Mouse (Mus musculus): ENCODE results near the gene Cyb5d1. TPM values are rescaled to one million over a fixed set of nuclear protein-coding genes. Genes with fewer than 3 reads are reported as not detected.

Cyb5d1 gene
- polyA plus RNA-seq, 1 experiment = 7.4 TPM

DNA sequence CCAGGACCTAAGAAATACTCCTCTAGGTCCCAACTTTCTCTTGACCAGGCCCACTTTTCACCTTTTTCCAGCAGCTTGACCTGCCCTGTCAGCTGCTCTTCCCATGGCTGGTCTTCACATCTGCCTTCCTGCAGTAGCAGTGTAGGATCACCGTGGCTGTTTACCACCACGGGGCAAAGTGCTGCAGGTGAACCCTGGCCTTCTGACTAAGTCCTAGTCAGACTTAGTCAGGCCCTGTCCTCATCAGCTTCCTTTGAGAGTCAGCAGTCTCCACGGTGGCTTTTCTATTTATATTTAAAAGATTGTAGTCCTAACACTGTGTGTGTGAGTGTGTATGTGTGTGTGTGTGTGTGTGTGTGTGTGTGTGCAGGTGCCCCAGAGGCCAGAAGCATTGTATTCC, 17.7 kb downstream of the Cyb5d1 start:
- TF ChIP-seq GATA1 (IDR thresholded peaks at IDR 0.05; ENCODE audit: low read length) = no peak

GRCm38 (mm10) chr11:69375646-69376045, 19.8 kb downstream of the Cyb5d1 start:
- no peak for TF ChIP-seq GATA1 (IDR thresholded peaks at IDR 0.05; ENCODE audit: low read length)

- no peak for TF ChIP-seq GATA1 (IDR thresholded peaks at IDR 0.05; ENCODE audit: low read length)
Measured at GRCm38 (mm10) chr11:69373223-69373965, 22.0 kb downstream of the Cyb5d1 start.

DNA sequence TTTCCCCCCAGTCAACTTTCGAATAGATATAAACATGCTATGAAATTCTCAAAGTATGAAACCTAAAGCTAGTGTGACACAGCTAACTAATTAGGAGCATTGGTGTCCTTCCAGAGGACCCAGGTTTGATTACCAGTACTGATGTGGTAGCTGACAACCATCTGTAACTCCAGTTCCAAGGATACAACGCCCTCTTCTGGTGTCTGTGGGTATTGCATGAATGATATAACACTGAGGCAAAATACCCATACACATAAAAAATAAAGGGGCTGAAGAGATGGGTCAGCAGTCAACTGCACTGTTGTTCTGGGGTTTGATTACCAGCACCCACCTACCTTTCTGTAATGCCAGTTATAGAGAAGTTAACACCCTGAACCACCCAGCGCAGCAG, 22.7 kb downstream of the Cyb5d1 start:
- TF ChIP-seq GATA1 (IDR thresholded peaks at IDR 0.05; ENCODE audit: low read length) = no peak

DNA sequence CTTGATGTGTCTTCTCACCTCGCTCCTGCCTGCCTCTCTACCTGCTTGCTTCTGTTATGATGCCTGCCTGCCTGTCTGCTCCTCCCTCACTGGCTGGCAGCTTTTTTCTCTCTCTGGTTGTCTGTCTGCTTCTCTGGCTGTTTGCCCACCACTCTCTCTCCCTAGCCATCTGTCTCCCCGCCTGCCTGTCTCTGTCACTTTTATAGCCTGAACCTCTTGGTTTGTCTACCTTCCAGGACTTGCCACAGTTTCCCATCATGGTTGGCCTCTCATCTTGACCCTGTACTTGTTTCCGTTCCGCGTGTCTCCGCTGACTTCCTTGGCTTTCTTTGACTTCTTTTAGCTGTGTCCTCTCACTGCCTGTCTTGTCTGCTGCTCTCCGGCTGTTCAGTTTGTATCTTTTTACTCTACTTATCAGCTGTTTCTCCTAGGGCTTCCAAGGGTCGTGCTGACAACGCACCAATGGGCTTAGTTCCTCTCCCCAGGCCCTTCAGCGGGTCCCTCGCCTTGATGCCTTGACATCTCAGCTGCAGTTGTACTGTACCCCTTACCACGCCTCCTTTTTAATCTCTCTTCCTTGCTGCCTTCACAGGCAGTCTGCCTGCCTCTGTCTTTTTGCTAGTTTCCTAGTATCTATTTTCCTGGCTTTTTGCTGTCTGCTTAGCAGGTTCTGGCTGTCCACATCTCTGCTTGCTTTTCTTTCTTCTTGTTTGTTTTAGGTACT, 23.2 kb downstream of the Cyb5d1 start:
- no peak for TF ChIP-seq GATA1 (IDR thresholded peaks at IDR 0.05; ENCODE audit: low read length)

DNA sequence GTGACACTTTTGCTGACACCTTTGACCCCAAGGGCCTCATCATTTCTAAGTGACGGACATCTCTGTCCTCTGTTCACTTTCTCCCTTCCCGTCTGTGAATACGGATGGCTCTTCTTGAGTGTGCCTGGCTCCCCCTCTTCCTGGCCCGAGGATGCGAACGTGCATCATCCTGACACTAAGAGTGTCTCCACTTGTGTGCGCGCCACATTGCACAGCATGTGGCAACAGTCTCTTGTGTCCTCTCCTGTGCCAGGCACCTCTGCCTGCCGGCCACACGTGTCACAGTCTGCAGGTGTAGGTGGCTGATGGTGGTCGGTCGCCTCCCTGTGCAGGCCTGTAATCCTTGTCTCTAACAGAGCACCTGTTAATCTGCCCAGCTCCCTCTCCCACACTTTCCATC, 23.8 kb downstream of the Cyb5d1 start:
- TF ChIP-seq GATA1 (IDR thresholded peaks at IDR 0.05; ENCODE audit: low read length) = no peak

DNA sequence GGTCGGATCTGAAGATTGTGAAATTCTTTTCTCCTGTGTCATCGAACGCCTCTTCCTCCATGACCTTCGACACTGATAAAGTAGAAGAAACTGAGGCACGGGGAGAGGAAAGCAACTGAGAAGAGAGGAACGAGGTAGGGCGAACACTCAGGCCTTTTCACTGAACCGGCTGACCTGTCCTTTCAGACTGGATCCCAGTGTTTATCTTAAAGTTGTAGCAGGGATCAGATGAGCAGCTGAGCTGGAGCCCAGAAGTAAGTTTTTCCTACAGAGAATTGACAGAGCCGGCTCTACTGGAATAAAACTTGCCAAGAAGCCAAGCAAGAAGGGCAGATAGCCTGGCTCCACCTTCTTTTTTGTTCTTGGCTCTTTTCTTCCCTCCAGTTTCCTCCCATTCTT, 24.6 kb downstream of the Cyb5d1 start:
- no peak for TF ChIP-seq GATA1 (IDR thresholded peaks at IDR 0.05; ENCODE audit: low read length)

GRCm38 (mm10) chr11:69369990-69370816, 25.2 kb downstream of the Cyb5d1 start:
- TF ChIP-seq GATA1 (IDR thresholded peaks at IDR 0.05; ENCODE audit: low read length) = no peak

- TF ChIP-seq GATA1 (IDR thresholded peaks at IDR 0.05; ENCODE audit: low read length) = no peak
Measured at GRCm38 (mm10) chr11:69369215-69369989, 26.0 kb downstream of the Cyb5d1 start, which contains the start of gene Chd3. Gene Chd3 (minus strand): TSS chr11:69369406.

- TF ChIP-seq GATA1 (IDR thresholded peaks at IDR 0.05; ENCODE audit: low read length) = no peak
Measured at GRCm38 (mm10) chr11:69368356-69369214, 26.8 kb downstream of the Cyb5d1 start.

DNA sequence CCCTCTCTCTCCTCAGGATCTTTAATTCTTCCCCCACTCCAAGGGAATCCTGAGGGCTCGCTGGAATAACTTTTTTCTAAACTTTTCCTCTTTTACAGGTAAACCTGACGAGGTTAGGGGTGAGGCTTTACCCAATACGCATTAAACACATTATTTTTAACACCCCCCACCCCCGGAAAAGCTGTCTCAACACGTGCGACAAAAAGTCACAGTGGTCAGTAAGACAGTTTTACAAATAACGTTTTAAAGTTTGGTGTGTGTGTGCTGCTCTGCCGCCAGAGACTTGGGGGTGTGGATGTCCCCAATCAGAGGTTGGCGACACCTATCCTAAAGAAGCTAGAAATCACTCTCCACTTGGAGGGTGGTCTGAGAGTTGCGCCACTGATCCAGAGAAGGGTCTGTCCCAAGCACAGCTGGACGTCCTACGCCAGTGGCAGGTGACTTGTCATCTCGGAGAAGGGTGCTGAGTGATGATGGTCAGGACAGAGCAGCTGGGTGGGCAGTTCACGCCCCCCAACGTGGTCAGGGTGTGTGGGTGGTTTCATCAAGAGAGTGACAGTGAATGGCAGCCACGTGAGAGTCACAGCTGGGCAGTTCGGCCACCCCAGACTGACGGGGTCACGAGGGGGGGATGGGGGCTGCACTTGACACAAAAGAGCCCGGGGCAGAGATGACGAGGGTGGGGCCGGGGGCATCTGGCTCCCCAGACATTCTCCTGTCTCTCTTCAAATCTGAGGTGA, 27.6 kb downstream of the Cyb5d1 start:
- no peak for TF ChIP-seq GATA1 (IDR thresholded peaks at IDR 0.05; ENCODE audit: low read length)

DNA sequence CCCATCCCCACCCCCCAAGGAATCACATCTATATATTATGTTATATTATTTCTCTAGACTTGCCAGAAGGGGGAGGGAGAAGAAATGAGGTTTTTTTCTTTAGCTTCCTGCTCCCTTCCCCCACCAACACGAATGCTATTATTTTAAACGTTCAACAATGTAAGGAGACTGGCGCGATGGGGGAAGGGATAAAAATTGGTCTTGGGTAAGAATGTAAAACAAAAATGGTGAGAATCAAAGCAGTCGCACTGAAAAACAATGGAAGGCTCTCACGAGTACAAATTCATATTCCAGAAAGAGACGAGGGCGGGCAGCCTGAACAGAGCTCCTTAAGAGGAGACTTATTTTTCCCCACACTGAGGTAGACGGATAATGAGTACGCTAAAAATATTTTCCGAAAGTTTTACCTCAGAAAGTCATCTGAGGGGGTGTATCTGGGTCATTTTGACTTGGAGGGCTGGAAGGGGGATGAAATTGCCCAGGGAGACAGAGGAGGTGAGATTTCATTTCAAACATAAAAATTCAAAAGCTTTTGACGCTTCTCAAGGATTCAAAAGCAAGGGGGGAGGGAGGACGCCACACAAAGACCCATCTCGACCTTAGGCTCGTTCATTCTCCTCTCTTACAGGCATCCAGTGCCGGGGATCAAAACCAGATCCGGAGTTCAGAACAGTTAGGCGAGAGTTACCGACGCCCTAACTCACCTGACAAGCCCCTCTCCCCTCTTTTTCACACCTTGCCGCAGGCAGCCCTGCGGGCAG, 28.4 kb downstream of the Cyb5d1 start:
- TF ChIP-seq GATA1 (IDR thresholded peaks at IDR 0.05; ENCODE audit: low read length) = no peak
